Mouse (Mus musculus): ENCODE results near the gene Rab6b. TPM values are rescaled to one million over a fixed set of nuclear protein-coding genes. Genes with fewer than 3 reads are reported as not detected.
A peak's percentile ranks its signal among the peaks of the same experiment; 100 is the strongest.

The Rab6b gene
- polyA plus RNA-seq, 1 experiment from 2014 or later = 3.6 TPM

DNA sequence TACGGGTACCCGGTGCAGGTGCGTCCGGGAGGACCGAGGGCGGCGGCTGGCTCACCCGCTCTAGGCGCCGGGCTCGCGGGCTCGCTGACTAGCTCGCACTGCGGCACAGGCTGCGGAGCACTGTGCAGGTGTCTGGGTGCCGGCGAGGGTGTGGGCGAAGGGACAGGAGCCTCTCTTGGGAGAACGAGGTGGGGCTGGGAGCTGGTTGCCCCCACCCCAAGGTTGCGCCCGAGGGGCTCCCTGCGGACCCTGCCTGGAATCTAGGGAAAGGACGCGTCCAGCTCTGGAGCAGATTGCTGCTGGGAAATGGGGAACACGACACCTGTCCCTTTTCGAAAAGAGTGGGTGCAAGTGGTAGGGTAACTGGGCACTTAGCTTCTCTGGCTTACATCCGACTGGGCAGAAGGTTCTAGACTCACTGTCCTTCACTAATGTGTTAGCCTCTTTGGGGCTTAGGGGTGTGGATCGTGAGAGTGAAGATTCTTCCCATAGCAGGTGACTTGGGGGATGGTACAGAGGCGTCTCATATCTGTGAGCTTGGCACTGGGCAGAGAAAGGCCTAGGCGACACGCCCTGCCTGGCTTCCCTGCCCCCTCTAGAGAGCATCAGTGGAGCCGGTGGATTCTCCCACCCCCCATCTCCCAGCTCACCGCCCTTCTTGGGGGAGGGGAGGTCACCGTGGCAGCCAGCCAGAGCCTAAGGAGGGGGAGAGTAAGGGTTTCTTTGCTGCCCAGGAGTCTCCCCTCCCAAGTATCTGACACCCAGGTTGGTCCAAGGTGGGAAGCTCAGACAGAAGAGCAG, 1.1 kb downstream of the Rab6b start:
- Histone ChIP-seq H3K9me3 (ENCODE audit: control insufficient read depth, low read length) (no peaks in the 10 kb centered on the region), H3K27me3 (ENCODE audit: control insufficient read depth, insufficient read depth, low read depth, low read length) (peaks cover 43% of the 10 kb centered on the region), H3K4me3 (ENCODE audit: low read length) (peak overlapping the region; percentile 69), H3K9ac (ENCODE audit: low read length) (peak overlapping the region; percentile 75), H3K36me3 (ENCODE audit: control insufficient read depth, insufficient read depth, low read length) (no peaks in the 10 kb centered on the region), H3K4me1 (replicated peaks; ENCODE audit: control insufficient read depth, insufficient read depth, low read length) (peaks cover 20% of the 10 kb centered on the region), H3K27ac (ENCODE audit: low read length) (no peak overlapping the region), H3K4me2 (ENCODE audit: low read depth, low read length) (peak overlapping the region; percentile 98)
- peak; percentile 43 for ATAC-seq (ENCODE audit: low read depth)
- WGBS = 1% methylated on average over 35 of the region's 35 CpGs

DNA sequence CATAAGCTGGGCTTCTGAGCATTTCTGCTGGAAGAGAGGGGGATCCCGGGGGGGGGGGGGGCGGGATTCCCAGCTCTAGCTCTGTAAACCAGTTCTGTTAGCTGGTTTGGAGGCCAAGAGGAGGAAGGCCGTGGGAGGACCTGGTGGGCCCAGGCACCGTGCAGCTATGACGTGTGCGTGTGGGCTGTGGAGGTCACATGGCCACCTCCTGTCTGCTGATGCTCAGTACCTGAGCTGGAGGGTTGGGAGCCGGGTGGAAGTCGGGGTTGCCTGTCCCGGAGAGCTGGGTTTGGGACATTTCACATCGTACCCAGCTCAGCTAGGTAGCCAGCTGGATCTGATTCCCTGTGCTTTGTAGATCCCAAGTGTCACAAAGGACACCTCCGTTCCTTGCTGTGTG, 1.8 kb downstream of the Rab6b start:
- ATAC-seq (ENCODE audit: low read depth) = no peak
- H3K4me2 ChIP-seq (ENCODE audit: low read depth, low read length) = no peak overlapping the region
- WGBS = 38% methylated on average over 10 of the region's 11 CpGs
- H3K4me1 ChIP-seq (replicated peaks; ENCODE audit: control insufficient read depth, insufficient read depth, low read length) = peaks cover 20% of the 10 kb centered on the region
- H3K27ac ChIP-seq (ENCODE audit: low read length) = no peak overlapping the region
- H3K9me3 ChIP-seq (ENCODE audit: control insufficient read depth, low read length) = no peaks in the 10 kb centered on the region
- peaks cover 43% of the 10 kb centered on the region for H3K27me3 ChIP-seq (ENCODE audit: control insufficient read depth, insufficient read depth, low read depth, low read length)
- H3K36me3 ChIP-seq (ENCODE audit: control insufficient read depth, insufficient read depth, low read length) = no peaks in the 10 kb centered on the region
- no peak overlapping the region for H3K4me3 ChIP-seq (ENCODE audit: low read length)
- H3K9ac ChIP-seq (ENCODE audit: low read length) = no peak overlapping the region

DNA sequence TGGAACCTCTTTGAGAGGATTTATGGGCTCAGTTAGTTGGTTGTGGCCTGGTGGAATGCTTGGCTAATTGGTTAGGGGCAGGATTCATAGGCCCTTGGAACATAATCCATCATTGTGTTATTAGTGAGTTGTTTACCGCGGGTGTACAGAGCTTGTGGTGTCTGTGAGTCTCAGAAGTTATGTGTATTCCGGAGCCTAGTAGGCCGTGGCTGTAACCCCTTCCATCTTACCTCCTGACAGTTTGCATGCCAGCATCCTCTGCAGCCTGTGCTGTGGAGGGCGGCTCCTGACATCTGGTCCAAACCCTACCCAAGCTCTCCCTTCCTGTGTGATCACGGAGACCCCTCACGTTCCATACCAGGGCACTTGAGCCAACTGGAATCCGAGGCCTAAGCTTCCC, 2.7 kb downstream of the Rab6b start:
- Histone ChIP-seq H3K4me1 (replicated peaks; ENCODE audit: control insufficient read depth, insufficient read depth, low read length) (peaks cover 20% of the 10 kb centered on the region), H3K9ac (ENCODE audit: low read length) (no peak overlapping the region), H3K27ac (ENCODE audit: low read length) (no peak overlapping the region), H3K4me2 (ENCODE audit: low read depth, low read length) (no peak overlapping the region), H3K27me3 (ENCODE audit: control insufficient read depth, insufficient read depth, low read depth, low read length) (peaks cover 43% of the 10 kb centered on the region), H3K36me3 (ENCODE audit: control insufficient read depth, insufficient read depth, low read length) (no peaks in the 10 kb centered on the region), H3K9me3 (ENCODE audit: control insufficient read depth, low read length) (no peaks in the 10 kb centered on the region), H3K4me3 (ENCODE audit: low read length) (no peak overlapping the region)
- ATAC-seq (ENCODE audit: low read depth) = no peak
- 68% methylated on average over 8 of the region's 8 CpGs for WGBS

DNA sequence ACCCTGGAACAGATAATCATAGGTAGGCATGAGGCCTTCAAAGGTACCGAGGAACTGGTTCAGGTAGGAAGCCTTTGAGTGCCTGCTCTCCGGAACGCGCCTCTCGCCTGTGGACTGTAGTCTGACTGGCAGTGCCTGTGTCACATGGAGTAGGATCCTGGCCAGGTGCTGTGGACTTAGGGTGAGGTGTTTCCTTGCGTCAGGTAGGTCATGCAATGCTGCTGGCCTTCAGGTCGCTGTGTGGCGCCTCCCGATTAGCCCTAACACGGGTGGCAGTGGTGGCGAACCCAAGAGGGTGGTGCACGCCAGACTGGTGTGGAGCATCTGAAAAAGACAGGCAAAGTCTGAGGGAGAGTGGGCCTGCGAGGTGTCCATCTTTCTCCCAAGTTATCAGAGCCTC, 3.3 kb downstream of the Rab6b start:
- H3K27me3 ChIP-seq (ENCODE audit: control insufficient read depth, insufficient read depth, low read depth, low read length) = peaks cover 39% of the 10 kb centered on the region
- H3K4me3 ChIP-seq (ENCODE audit: low read length) = no peak overlapping the region
- peaks cover 20% of the 10 kb centered on the region for H3K4me1 ChIP-seq (replicated peaks; ENCODE audit: control insufficient read depth, insufficient read depth, low read length)
- H3K9me3 ChIP-seq (ENCODE audit: control insufficient read depth, low read length) = no peaks in the 10 kb centered on the region
- no peak overlapping the region for H3K9ac ChIP-seq (ENCODE audit: low read length)
- no peak overlapping the region for H3K27ac ChIP-seq (ENCODE audit: low read length)
- H3K36me3 ChIP-seq (ENCODE audit: control insufficient read depth, insufficient read depth, low read length) = no peaks in the 10 kb centered on the region
- H3K4me2 ChIP-seq (ENCODE audit: low read depth, low read length) = no peak overlapping the region
- no peak for ATAC-seq (ENCODE audit: low read depth)
- 89% methylated on average over 13 of the region's 13 CpGs for WGBS

DNA sequence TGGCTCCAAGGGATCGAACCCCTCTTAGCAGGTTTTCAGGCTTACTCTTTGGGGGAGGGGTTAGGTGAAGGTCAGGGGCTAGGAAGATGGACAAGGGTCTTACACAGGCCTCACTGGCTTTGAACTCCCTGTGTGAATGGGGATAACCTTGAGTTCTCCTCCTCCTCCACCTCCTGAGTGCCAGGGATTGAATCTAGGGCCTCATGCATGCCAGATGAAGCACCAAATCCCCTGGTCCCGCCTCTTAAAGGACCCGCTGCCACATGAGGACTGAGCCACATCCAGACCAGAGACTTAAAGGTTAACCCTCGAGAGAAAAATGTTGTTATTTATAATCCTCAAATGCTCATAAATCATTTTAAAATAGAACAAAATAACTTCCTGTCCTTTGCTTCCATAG, 5.4 kb downstream of the Rab6b start:
- WGBS = 78% methylated on average over 4 of the region's 4 CpGs
- Histone ChIP-seq H3K4me3 (ENCODE audit: low read length) (no peak overlapping the region), H3K27me3 (ENCODE audit: control insufficient read depth, insufficient read depth, low read depth, low read length) (peaks cover 28% of the 10 kb centered on the region), H3K9me3 (ENCODE audit: control insufficient read depth, low read length) (no peaks in the 10 kb centered on the region), H3K27ac (ENCODE audit: low read length) (no peak overlapping the region), H3K4me2 (ENCODE audit: low read depth, low read length) (no peak overlapping the region), H3K36me3 (ENCODE audit: control insufficient read depth, insufficient read depth, low read length) (no peaks in the 10 kb centered on the region), H3K4me1 (replicated peaks; ENCODE audit: control insufficient read depth, insufficient read depth, low read length) (peaks cover 10% of the 10 kb centered on the region), H3K9ac (ENCODE audit: low read length) (no peak overlapping the region)
- no peak for ATAC-seq (ENCODE audit: low read depth)

DNA sequence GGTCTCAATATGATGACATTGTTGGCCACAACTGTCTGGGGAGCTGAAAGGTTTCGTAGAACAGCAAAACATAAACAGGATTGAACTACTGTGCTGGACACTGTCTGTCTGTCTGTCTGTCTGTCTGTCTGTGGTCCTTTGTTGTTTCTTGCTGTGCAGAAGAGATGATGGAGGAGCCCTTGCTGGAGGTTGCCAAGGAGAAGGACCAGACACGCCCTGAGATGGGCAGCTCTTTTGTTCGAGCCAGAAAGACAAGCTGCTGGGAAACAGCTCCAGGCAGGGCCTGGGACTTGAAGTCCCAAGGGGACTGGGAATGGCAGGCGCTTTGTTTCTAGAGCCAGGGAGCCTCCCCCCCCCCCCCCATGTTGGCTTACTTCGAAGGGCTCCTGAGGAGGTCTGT, 5.9 kb downstream of the Rab6b start:
- Histone ChIP-seq H3K9ac (ENCODE audit: low read length) (no peak overlapping the region), H3K4me2 (ENCODE audit: low read depth, low read length) (no peak overlapping the region), H3K36me3 (ENCODE audit: control insufficient read depth, insufficient read depth, low read length) (no peaks in the 10 kb centered on the region), H3K9me3 (ENCODE audit: control insufficient read depth, low read length) (no peaks in the 10 kb centered on the region), H3K27me3 (ENCODE audit: control insufficient read depth, insufficient read depth, low read depth, low read length) (peaks cover 24% of the 10 kb centered on the region), H3K4me3 (ENCODE audit: low read length) (no peak overlapping the region), H3K27ac (ENCODE audit: low read length) (no peak overlapping the region), H3K4me1 (replicated peaks; ENCODE audit: control insufficient read depth, insufficient read depth, low read length) (peaks cover 6% of the 10 kb centered on the region)
- 72% methylated on average over 5 of the region's 5 CpGs for WGBS
- no peak for ATAC-seq (ENCODE audit: low read depth)

DNA sequence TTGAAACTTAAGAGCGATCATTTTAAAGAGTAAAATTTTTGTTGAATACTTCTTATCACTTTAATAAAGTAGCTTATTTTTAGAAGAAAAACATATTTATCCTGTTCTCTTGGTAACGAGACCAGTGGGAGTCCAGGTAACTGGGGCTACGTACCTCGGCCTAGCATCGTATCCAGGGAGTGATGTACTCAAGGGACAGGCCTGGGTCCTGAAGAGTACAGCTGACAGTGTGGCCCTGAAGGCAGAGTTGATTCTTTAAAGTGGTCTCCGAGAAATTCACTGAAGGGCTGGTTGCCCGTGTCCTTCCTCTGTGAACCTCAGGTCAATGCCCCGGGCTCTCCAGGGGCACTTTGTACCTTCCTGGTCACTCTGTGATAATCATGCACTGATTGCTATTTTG, 6.4 kb downstream of the Rab6b start:
- Histone ChIP-seq H3K27me3 (ENCODE audit: control insufficient read depth, insufficient read depth, low read depth, low read length) (peaks cover 19% of the 10 kb centered on the region), H3K9ac (ENCODE audit: low read length) (no peak overlapping the region), H3K9me3 (ENCODE audit: control insufficient read depth, low read length) (no peaks in the 10 kb centered on the region), H3K4me3 (ENCODE audit: low read length) (no peak overlapping the region), H3K36me3 (ENCODE audit: control insufficient read depth, insufficient read depth, low read length) (no peaks in the 10 kb centered on the region), H3K27ac (ENCODE audit: low read length) (no peak overlapping the region), H3K4me1 (replicated peaks; ENCODE audit: control insufficient read depth, insufficient read depth, low read length) (peaks cover 1% of the 10 kb centered on the region), H3K4me2 (ENCODE audit: low read depth, low read length) (no peak overlapping the region)
- WGBS = 90% methylated on average over 8 of the region's 8 CpGs
- no peak for ATAC-seq (ENCODE audit: low read depth)

DNA sequence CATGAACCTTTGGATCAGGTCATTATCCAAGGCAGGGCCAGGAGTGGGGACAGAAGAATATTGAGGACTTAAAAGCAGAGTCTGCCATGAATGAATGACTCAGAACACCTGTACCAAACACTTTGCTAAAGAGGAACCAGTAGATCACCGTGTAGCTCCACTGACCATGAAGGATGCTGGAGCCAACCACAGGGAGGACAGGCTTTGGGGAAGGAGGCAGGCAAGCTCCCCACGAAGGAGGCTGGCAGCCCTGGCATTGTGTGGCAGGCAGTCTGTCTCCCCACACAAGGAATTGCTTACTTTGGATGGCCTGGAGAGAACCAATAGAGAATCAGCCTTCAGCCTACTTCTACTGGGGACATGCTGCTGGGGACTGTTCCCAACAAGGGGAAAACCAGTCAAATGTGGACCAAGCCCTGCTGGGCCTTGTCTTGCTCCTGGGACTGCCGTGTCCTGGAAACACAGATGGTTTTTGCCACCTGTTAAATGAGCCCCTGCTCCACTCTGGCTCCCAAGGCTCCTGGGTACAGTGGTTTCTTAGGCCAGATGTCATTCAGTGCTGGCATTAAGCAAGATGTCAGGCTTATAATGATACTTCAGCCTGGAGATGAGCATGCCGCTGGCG, 7.2 kb downstream of the Rab6b start:
- Histone ChIP-seq H3K4me1 (replicated peaks; ENCODE audit: control insufficient read depth, insufficient read depth, low read length) (no peaks in the 10 kb centered on the region), H3K4me2 (ENCODE audit: low read depth, low read length) (no peak overlapping the region), H3K36me3 (ENCODE audit: control insufficient read depth, insufficient read depth, low read length) (no peaks in the 10 kb centered on the region), H3K9ac (ENCODE audit: low read length) (no peak overlapping the region), H3K4me3 (ENCODE audit: low read length) (no peak overlapping the region), H3K27ac (ENCODE audit: low read length) (no peak overlapping the region), H3K27me3 (ENCODE audit: control insufficient read depth, insufficient read depth, low read depth, low read length) (peaks cover 12% of the 10 kb centered on the region; the same call in 1 of the 2 replicates), H3K9me3 (ENCODE audit: control insufficient read depth, low read length) (no peaks in the 10 kb centered on the region)
- 80% methylated on average over 5 of the region's 5 CpGs for WGBS
- no peak for ATAC-seq (ENCODE audit: low read depth)

DNA sequence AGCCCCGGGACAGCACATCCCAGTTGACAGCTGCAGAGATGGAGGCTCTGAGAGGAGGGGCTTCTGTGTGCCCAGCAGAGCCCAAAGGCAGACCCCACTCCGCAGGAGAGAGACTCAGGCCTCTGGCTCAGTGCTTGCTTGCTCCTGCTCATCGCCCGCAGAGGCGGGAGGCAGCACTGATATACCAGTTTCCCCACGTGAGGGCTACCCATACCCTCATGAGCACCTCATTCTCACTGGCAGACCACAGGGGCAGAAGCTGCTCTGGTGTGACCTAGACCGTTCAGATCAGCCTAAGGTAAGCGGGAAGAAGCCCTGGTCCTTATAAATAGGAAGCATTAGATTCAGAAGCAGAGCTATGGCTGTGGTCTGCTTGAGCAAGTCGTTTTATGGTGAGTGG, 8.2 kb downstream of the Rab6b start:
- Histone ChIP-seq H3K27ac (ENCODE audit: low read length) (no peak overlapping the region), H3K4me2 (ENCODE audit: low read depth, low read length) (no peak overlapping the region), H3K4me1 (replicated peaks; ENCODE audit: control insufficient read depth, insufficient read depth, low read length) (no peaks in the 10 kb centered on the region), H3K9me3 (ENCODE audit: control insufficient read depth, low read length) (no peaks in the 10 kb centered on the region), H3K4me3 (ENCODE audit: low read length) (no peak overlapping the region), H3K27me3 (ENCODE audit: control insufficient read depth, insufficient read depth, low read depth, low read length) (peaks cover 5% of the 10 kb centered on the region; the same call in 1 of the 2 replicates), H3K9ac (ENCODE audit: low read length) (no peak overlapping the region), H3K36me3 (ENCODE audit: control insufficient read depth, insufficient read depth, low read length) (no peaks in the 10 kb centered on the region)
- WGBS = 78% methylated on average over 9 of the region's 9 CpGs
- no peak for ATAC-seq (ENCODE audit: low read depth)
